Mouse (Mus musculus) ovary, adult 18-20 months (tissue): ENCODE measurements around the gene Ctrl.
A peak's percentile ranks its signal among the peaks of the same experiment; 100 is the strongest.

Experiments
- DNase-seq: peaks from one replicate; pipeline ENCODE4 v3.0.0; 2022; ENCODE audit warnings: low spot score, mixed read lengths

Ctrl gene

DNA sequence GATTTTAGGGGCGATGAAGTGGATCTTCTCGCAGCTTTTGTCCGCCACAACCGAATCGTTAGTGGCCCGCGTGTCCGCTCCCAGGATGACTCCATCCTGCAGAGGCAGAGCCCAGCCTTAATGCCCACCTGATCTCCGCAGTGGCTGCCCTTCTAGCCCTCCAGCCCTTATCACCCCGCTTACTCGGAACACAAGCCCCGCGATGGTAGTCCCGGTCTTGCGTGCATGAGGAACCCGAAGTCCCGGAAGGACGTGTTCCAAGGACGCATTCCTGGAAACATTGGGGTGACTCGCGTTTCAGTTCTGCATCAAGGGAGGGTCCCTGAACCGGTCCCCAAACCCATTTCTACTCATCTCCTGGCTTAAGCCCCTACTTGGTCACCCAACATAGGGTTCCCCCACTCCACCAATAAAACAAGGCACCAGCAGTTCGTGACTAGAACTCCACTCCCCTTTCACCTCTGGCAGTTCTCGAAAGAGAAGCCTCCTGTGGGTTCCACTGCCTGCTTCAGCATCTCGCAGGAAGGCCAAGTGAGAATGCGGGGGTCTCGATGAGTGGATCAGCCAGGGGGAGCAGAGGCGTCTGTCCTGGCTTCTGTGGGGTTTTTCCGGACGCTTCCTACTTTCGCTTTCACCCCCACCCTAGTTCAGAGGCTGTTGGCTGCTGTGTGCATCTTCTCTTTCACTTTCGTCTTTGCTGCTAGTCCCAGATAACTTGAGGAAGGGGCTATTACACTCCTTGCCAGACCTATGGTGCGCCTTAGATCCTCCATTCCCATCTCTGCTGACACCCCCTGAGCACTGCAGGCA lies 4.0 kb upstream of the Ctrl start:
- peak; percentile 34 for DNase-seq

DNA sequence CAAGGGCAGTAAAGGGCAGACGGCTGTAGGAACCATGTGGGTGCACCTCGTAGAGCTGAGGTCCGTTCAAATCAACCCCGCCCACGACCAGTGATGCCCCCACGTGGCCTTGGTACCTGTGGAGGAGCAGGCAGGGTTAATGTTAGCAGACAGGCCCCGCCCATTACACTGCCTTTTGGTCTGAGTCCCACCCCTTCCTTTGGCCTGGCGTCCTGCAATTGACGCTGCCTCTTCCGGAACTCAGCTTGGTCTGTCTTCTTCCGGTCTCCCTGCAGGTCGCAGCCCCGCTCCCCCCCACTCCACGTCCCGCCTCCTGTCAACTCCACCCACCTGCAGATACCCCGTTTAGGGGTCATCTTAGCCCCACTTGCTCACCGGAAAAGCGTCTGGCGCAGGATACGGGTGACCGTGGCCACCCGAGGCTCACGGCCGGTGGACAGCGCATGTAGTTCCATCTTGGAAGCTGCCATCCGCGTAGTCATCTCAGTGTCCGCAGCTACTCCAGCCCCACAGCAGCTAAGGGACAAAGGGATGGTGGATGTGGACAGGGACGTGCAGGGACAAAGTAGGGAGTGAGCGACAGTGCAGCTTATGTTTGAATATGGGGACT lies 3.3 kb upstream of the Ctrl start:
- DNase-seq = peak; percentile 88

DNA sequence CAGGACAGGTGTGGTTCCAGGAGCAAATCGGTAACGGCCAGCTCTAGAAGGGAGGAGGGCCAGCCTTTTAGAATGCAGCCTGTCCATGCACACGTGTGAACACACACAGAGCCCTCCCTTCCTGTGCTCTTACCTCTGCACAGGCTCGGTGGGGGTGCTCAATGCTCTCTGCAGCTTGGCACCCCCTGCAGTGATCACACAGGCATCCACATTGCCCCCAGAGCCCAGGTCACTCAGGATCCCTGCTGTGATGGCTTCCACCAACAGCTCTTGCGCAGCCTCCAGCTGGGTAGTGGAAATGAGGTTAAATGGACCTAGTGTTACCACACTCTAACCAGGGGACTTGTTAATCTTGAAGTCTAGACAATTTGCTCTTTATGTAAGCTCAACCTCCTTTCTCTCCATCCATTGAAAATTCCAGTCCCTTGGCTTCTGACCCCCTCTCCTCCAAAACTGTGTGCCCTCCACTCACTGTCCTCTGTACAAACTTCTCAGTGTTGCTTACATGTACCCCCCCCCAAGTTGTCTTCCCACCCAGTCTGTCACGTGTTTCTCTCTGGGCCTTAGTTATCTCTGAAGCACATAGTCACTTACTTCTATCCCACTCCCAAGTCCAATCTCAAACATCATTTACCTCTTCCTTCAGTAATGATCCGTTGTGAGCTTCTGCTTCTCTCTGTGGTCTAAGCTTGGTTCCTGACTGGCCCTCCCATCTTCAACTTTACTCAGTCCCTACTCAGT lies 2.4 kb upstream of the Ctrl start:
- DNase-seq = no peak

DNA sequence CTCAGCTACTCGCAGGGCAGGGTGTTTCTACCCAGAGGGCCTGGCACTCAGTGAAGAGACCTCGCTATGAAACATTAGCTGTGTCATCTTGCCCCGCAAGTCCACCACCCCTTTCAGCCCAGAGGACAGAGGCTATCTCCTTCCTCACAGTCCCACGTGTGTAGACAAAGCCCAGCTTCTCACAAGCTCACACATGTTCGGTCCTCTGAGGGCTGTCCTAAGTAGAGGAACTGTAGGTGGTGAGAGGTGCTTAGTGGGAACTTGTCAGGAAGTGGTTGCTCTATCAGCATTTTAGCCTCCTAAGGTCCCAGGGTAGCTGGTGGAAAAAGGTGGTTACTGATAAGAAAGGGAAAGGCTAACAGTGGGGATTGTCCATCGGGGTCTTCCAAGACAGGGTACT lies 1.4 kb upstream of the Ctrl start:
- DNase-seq = no peak

DNA sequence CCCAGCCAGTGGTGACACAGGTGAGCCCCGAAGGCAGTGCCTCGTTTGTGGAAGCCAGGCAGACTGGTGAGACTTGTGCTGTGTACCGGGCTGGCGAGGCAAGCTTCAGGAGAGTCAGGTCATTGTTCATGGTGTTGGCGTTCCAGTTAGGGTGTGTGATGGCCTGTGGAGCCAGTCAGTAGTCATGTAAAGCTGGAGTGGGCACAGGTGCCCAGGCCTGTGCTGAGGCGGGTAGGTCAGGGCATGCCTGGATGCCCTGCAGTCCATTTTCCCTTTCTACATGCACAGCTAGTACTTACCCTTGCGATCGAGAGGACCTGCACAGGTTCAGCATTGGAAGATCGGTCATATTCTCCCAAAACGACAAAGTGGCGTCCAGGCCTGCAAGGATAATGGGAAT lies 1.1 kb downstream of the Ctrl start:
- DNase-seq = no peak

DNA sequence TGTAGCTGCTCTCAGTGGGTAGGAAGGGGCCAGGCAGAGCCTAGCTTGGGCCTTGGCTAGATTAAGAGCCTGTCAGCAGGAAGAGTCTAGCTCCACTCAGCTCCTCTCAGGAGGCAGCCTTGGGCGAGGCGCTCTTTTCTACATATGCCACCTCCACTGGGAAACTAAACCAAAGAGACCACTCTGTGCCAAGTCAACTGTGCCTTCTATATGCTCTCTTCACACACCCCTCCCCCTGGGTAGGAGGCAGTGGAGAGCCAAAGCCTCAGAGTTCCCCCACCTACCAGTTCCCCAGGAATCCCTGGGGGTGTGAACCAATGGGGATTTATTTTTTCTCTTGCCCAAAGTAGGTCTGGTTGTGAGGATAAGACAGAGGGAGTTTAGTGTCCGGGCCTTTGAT lies 2.4 kb downstream of the Ctrl start:
- DNase-seq = no peak

DNA sequence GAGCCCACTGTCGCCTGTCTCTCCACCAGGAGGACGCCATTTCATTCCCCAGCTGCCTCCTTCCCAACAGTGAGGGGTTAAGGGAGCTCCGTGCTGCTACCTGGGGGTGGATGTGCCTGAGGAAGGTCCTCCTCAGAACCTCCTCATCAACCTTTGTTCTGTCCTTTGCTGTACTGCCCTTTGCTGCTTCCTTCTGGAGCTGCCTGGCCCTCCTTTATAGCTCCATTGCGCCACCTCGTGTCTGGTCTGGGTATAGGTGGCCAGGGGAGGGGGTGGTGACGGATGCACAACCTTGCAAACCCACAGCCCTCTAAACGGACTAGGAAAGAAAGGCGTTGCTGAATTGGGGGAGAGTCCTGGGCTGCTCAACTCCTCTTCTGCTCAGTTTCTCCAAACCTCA lies 3.1 kb downstream of the Ctrl start:
- peak; percentile 59 for DNase-seq

DNA sequence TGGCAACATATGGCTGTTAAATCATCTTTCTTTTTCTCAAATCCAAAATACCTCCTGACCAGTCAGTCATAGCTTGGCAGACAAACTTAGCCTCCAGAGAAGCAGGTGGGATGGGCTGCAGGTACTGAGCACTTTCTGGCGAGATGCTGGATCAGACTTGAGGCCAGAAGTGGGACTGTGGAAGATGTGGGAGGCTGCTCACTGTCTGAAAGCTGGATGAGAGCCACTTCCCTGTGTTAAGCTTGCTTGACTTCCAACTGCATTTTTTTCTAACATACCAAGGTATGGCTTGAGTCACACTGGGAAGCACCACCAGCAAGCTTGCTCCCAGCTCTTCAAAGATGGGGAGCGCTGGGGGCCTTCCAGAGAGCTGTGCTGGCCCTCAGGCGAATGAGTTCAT lies 8.5 kb downstream of the Ctrl start:
- no peak for DNase-seq

DNA sequence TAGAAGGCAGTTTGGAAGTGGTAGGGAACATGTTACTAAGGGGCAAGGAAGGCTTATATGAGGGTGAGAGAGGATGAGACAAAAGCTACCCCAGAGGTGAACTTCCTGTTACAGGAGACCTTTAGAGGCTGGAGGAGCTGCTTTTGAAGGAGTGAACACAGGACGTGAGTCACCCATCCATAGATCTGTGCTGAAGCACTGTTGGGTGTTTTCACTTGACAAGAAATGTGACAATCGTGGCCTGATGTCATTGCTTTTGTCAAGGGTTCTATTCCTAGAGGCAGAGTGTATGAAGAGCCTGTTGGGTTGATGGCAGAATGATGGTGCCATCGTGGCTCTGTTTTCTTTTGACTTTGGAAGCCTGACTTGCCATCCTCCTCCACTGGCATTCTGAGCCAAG lies 14.3 kb downstream of the Ctrl start:
- no peak for DNase-seq

DNA sequence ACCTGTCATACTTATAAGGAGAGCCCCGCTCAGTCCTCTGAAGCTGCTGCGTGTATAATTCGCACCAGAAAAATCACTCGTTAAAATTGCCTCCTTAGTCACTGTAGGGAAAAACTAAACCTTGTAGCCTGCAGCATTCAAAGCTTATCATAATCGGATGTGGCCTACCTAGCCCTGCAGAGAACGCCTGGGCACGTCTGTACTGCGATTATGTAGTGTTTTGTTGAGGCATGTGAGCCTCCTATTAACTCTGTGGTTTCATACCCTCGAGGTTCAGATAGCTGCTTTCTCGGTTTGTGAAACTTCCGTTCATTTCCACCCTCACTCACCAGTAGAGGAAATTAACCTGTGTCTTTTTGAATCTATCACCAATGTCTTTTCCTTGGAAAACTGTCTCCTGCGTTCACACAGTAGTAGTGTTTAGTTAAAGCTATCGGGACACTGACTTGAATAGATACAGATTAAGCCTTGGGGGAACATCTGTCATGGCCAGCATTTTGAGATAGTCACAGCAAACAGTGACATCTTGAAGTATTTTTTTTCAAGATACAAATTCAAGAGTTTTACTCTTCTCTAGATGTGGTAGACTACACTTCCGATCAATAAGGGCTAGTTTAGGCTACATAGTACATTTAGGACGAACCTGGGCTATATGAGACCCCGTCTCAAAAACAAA lies 32.6 kb downstream of the Ctrl start:
- no peak for DNase-seq

DNA sequence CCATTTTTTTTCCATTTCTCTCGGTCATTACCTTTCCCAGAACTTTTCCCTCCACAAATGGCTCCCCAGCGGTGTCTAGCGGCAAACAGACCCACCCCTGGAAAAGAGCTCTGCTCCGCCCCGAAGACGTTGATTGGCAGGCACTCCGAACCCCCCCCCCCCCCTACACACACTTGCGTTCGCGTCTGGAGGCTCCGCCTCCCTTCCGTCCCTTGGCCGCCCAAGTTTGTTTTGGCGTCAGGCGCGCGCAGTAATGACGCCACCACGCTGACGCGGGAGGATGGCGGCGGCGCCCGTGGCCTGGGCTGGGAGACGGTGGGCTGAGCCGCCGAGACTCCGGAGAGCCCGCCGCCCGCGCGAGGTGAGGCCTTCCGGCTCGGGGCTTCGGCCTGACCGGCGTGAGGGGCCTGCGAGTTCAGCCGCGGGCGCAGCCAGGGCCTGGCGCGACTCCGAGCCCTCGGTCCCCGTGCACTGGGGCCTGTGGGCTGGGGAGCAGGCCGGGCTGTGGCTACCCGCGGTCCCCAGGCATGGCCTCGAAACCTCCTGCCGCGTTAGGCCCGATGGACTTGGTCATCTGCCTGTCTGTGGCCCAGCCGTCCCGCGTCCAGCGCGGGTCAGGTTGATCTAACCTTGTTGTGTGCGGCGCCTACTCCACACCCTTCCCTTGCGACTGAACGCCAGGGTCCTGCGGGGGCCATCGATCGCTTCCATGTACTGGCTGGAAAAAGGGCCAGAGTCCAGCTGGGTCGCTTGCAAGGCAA lies 33.3 kb downstream of the Ctrl start, which contains the start of gene Pskh1:
Gene Pskh1, plus strand, starts transcription at position 262 of the 761 bp plus-strand sequence.
- peak; percentile 85 for DNase-seq

DNA sequence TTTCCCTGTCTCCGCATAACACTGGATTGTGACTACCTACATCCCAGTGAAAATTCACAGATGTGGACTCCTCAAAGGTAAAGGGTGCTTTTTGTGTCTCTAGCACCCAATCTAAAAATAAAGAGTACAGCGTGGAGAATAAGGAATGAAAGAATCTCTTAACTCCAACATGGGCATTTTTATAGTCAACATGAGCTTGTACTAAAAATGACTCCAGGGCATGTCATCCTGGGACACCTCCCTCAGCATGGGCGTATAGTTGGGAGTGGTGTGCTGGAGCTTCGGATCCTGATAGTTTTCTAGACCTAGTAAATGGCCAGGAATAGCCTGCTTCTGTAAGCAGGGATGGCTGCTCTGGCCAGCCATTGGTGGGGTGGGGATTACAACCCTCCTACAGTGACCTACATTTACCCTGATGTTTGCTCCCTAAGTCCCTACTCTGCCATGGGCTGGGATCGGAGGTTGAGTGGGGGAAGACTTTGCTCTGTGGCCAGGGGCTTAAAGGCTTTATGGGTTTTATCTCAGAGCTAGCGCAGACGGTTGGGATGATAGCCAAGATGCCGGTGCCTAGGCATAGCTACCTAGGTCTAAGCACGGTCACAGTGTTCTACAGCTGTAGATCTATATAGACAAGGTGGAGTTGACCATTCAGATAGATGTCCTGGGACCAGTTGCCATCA lies 35.7 kb downstream of the Ctrl start:
- no peak for DNase-seq

DNA sequence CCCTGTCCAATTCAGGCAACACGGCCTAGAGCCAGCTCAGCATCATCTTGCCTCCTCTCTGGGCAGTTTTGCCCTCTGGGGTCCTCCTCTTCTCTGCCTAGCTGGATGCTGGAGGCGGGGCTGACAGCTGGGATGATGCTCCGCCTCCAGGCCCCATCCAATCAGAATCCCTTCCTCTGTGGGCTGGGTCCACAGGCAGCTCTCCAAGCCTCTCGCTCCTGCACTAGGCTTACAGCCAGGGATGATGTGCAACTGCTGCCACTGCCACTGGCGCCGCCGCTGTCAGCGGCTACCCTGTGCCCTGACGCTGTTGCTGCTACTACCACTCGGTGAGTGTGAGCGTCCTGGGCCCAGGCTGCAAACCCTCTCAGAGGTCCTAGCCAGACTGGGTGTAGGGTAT lies 40.3 kb downstream of the Ctrl start, which contains the start of gene Nrn1l:
Gene Nrn1l, plus strand, starts transcription at position 229 of the 400 bp plus-strand sequence.
- peak; percentile 39 for DNase-seq

DNA sequence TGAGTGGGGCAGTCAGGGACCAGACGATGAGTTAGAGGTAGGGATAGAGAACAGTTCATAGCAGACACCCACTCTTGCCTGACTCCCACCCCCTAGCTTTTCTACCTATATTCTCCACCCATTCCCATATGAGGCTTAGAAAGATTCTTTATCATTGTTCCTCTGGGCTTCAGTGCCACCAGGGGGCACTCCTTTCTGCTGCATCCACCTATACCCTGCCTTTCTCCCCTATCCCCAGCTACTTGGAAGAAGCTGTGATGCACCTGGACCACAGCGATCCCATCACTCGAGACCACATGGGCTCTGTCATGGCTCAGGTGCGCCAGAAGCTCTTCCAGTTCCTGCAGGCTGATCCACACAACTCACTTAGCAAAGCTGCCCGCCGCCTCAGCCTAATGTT lies 41.2 kb downstream of the Ctrl start:
- DNase-seq = no peak

DNA sequence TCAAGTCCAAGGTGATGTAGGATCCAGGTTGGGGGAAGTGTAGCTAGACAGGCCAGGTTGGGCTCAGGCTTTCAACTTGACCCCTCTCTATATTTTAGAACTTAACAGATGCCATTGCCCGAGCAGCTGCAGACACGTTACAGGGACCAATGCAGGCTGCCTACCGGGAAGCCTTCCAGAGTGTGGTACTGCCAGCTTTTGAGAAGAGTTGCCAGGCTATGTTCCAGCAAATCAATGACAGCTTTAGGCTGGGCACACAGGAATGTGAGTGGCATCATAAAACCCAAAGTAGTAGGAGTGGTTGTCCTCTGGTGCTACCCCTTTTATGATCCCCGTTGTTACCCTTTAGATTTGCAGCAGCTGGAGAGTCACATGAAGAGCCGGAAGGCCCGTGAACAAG lies 42.8 kb downstream of the Ctrl start:
- no peak for DNase-seq

DNA sequence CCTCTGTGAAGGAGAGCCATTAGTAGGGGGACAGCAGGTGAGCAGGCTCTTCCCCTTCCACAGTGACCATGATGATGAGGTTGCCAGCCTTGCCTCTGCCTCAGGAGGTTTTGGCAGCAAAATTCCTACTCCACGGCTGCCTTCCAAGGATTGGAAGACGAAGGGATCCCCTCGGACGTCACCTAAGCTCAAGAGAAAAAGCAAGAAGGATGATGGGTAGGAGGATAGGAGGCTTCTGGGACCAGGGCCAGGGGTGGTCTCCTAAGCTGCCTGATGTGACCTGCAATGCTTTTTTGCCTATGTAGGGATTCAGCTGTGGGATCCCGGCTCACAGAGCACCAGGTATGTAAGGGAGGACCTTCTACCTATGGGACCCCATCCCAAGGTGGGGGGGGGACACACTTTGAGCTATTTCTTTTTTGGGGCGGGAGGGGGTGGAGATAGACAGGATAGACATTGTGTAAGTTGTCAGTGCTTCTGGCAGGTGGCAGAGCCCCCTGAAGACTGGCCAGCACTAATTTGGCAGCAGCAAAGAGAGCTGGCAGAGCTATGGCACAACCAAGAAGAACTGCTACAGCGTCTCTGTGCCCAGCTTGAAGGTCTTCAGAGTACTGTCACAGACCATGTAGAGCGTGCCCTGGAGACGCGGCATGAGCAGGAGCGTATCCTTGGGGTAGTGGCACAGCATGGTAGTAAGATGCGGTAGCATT lies 43.8 kb downstream of the Ctrl start:
- no peak for DNase-seq
